Mouse (Mus musculus) CH12.LX (cell line): Measurements from ENCODE around the gene Ube2c.

Experiments used
- BHLHE40 ChIP-seq: IDR thresholded peaks from 2 replicates; pipeline ENCODE4 v1.6.1; 2011; ENCODE audit warnings: mild to moderate bottlenecking, low read depth, low read length, improper control_type of control experiment
- CHD1 ChIP-seq: IDR thresholded peaks from 2 replicates; pipeline ENCODE4 v1.6.1; 2012; ENCODE audit warnings: low read depth, low read length, improper control_type of control experiment, inconsistent platforms
- CHD2 ChIP-seq: IDR thresholded peaks from 2 replicates; pipeline ENCODE4 v1.6.1; 2011; ENCODE audit warnings: low read length, improper control_type of control experiment
- CTCF ChIP-seq, 2 experiments: IDR thresholded peaks in 1 of 2; conservative IDR thresholded peaks in 1 of 2; 2 replicates each; pipeline ENCODE4 v1.5.1; 2011 to 2012; ENCODE audit warnings: low read depth in 2 of 2, low read length in 2 of 2, improper control_type of control experiment in 1 of 2, inconsistent platforms in 1 of 2, mild to moderate bottlenecking in 1 of 2, moderate library complexity in 1 of 2
- EP300 ChIP-seq: IDR thresholded peaks from 2 replicates; pipeline ENCODE4 v1.6.1; 2011; ENCODE audit warnings: low read length, improper control_type of control experiment
- ETS1 ChIP-seq: conservative IDR thresholded peaks from 2 replicates; pipeline ENCODE4 v1.6.1; 2012; ENCODE audit warnings: low read depth, mild to moderate bottlenecking, inconsistent platforms, low read length, improper control_type of control experiment, moderate library complexity
- JUN ChIP-seq: IDR thresholded peaks from 2 replicates; pipeline ENCODE4 v1.6.1; 2011; ENCODE audit warnings: low read depth, mild to moderate bottlenecking, low read length, improper control_type of control experiment, moderate library complexity; ENCODE audit not compliant: insufficient read depth
- MXI1 ChIP-seq: IDR thresholded peaks from 2 replicates; pipeline ENCODE4 v1.6.1; 2011; ENCODE audit warnings: mild to moderate bottlenecking, low read depth, low read length, improper control_type of control experiment
- POLR2A ChIP-seq: IDR thresholded peaks from 2 replicates; pipeline ENCODE4 v1.6.1; 2011; ENCODE audit warnings: low read depth, mild to moderate bottlenecking, improper control_type of control experiment, low read length
- RAD21 ChIP-seq: IDR thresholded peaks from 2 replicates; pipeline ENCODE4 v1.6.1; 2011; ENCODE audit warnings: low read depth, mild to moderate bottlenecking, low read length, improper control_type of control experiment, moderate library complexity
- TBP ChIP-seq: conservative IDR thresholded peaks from 2 replicates; pipeline ENCODE4 v1.6.1; 2011; ENCODE audit warnings: low read depth, low read length, improper control_type of control experiment
- ZC3H11A ChIP-seq: IDR thresholded peaks from 2 replicates; pipeline ENCODE4 v1.6.1; 2012; ENCODE audit warnings: low read depth, mild to moderate bottlenecking, inconsistent platforms, low read length, improper control_type of control experiment
- ZNF384 ChIP-seq: IDR thresholded peaks from 2 replicates; pipeline ENCODE4 v1.6.1; 2012; ENCODE audit warnings: low read depth, low read length, improper control_type of control experiment, inconsistent platforms

- no peak for TF ChIP-seq BHLHE40
- peak; percentile 92 for TF ChIP-seq POLR2A
- no peak for TF ChIP-seq CHD1
- peak; percentile 98 for TF ChIP-seq CHD2
- TF ChIP-seq ZC3H11A: no peak
- peak in 1 of 2 experiments; percentile 35; a peak in 2 of 4 replicates for TF ChIP-seq CTCF (conservative IDR thresholded peaks at IDR 0.05 in 1 of 2, IDR thresholded peaks at IDR 0.05 in 1 of 2; ENCODE audit: low read depth in 2 of 2, low read length in 2 of 2)
- TF ChIP-seq JUN: no peak
- no peak for TF ChIP-seq ETS1
- no peak for TF ChIP-seq RAD21
- TF ChIP-seq MXI1: peak; percentile 98
- TF ChIP-seq ZNF384: no peak
- no peak for TF ChIP-seq EP300
- peak; percentile 92 for TF ChIP-seq TBP
Measured at GRCm38 (mm10) chr2:164769258-164770037, at the start of gene Ube2c.
